Mouse (Mus musculus): ENCODE results near the gene Hspa13. TPM values are rescaled to one million over a fixed set of nuclear protein-coding genes. Genes with fewer than 3 reads are reported as not detected.

Gene Hspa13
- total RNA-seq (2021) (10 to 100 TPM; 39.2 to 48.9 TPM), polyA plus RNA-seq (2012; rRNA removed) (1.2 and 1.3 TPM in 2 replicates)
- long read RNA-seq, full-length matches to known transcripts = 20 of 24 reads
- long read RNA-seq, partial matches to known transcripts = 1 of 24 reads
- long read RNA-seq, other reads (novel, unspliced or antisense) = 3 of 24 reads

- peak; percentile 98 for DNase-seq
These were observed at the start of gene Hspa13 for GRCm38 (mm10) chr16:75766388-75767249. Hspa13 (minus strand) TSS chr16:75767104.

GRCm38 (mm10) chr16:75779271-75779670, 12.4 kb upstream of the Hspa13 start:
- no peak for DNase-seq

GRCm38 (mm10) chr16:75773222-75773621, 6.3 kb upstream of the Hspa13 start:
- DNase-seq = no peak

- DNase-seq = peak; percentile 31
These were observed 522 bp upstream of the Hspa13 start for GRCm38 (mm10) chr16:75767250-75768002.

- DNase-seq = peak; percentile 55
These were observed 14.0 kb downstream of the Hspa13 start for GRCm38 (mm10) chr16:75752876-75753275.

GRCm38 (mm10) chr16:75750103-75750502, 16.8 kb downstream of the Hspa13 start:
- no peak for DNase-seq

GRCm38 (mm10) chr16:75748926-75749325, 18.0 kb downstream of the Hspa13 start:
- no peak for DNase-seq

GRCm38 (mm10) chr16:75744014-75744413, 22.9 kb downstream of the Hspa13 start:
- DNase-seq = no peak

GRCm38 (mm10) chr16:75717405-75718173, 49.3 kb downstream of the Hspa13 start:
- DNase-seq = peak; percentile 50

GRCm38 (mm10) chr16:75696176-75696575, 70.7 kb downstream of the Hspa13 start:
- peak; percentile 38 for DNase-seq

Small RNA genes lying within 50 kb of the gene (microRNA-seq; reads per million reads assigned to microRNA genes)
- gene Gm22923 = 0 reads per million in 2 experiments

Other genes with a start within 250 kb of the Hspa13 start
- gene Lipi, start 181.0 kb downstream of the Hspa13 start, total RNA-seq (2021) = not detected
- gene Lipi, start 181.0 kb downstream of the Hspa13 start, polyA plus RNA-seq (2012; rRNA removed) = not detected in 2 replicates
- gene Rbm11, start 174.3 kb downstream of the Hspa13 start, total RNA-seq (2021) = 1 to 10 TPM in 1 of 2 experiments, under 1 TPM in 1; 0.98 to 2.4 TPM
- 0.16 and 0.30 TPM in 2 replicates for gene Rbm11, start 174.3 kb downstream of the Hspa13 start, polyA plus RNA-seq (2012; rRNA removed)

Data from adrenal gland, adult 2 months (tissue).